Comparison of ENCODE assay signal across 8 mouse cellular contexts in genomic region chr19:57078867-57079605, GRCm38 (mm10).
DNase-seq lines count a peak whose midpoint lies in the region; ATAC-seq and TF ChIP-seq lines count a peak whose summit lies in the region.

No protein-coding gene starts in this region.

- TF ChIP-seq POLR2A in brain, embryonic 14.5 days (IDR thresholded peaks at IDR 0.05; ENCODE audit: borderline replicate concordance, extremely low read depth, insufficient read depth, insufficient read length, poor library complexity, severe bottlenecking), result no peak

- H3K9ac ChIP-seq in heart, embryonic 11.5 days (ENCODE audit: low read depth, low read length), result no peak overlapping the region
- H3K9ac ChIP-seq in midbrain, embryonic 11.5 days (ENCODE audit: low read length), result no peak overlapping the region

- peak; percentile 34; the same call in 1 of the 2 replicates for TF ChIP-seq CTCF in brain, embryonic 14.5 days (IDR thresholded peaks at IDR 0.05; ENCODE audit: borderline replicate concordance, extremely low read depth, insufficient read depth, insufficient read length)

- no peaks in the 10 kb centered on the region for H3K27me3 ChIP-seq in heart, embryonic 11.5 days (ENCODE audit: control insufficient read depth, insufficient read depth, low read length)
- H3K27me3 ChIP-seq in midbrain, embryonic 11.5 days (ENCODE audit: control insufficient read depth, insufficient read depth, low read length), result no peaks in the 10 kb centered on the region

- no peak overlapping the region for H3K4me2 ChIP-seq in heart, embryonic 11.5 days
- H3K4me2 ChIP-seq in midbrain, embryonic 11.5 days, result no peak overlapping the region

- DNase-seq in cerebellum, postnatal 10 days, result peak; percentile 73 to 78
- no peak for DNase-seq in cerebellum, adult 18-20 months
- peak; percentile 70 for DNase-seq in brain, embryonic 14.5 days (ENCODE audit: low read depth)
- peak; percentile 41 to 59 for DNase-seq in kidney, adult 8-10 months
- DNase-seq in midbrain, embryonic 11.5 days (ENCODE audit: low spot score, missing footprints), result peak; percentile 84
- no peak for DNase-seq in thymus, postnatal 0 days (ENCODE audit: low spot score)
- no peak for DNase-seq in cerebellum, adult 9-10 months

- ATAC-seq in heart, embryonic 11.5 days (replicated peaks; ENCODE audit: insufficient number of reproducible peaks, low FRiP score, low TSS enrichment), result no peak
- peak; percentile 42; the same call in 1 of the 2 replicates for ATAC-seq in midbrain, embryonic 11.5 days (ENCODE audit: low FRiP score)

- no peak overlapping the region for H3K4me3 ChIP-seq in heart, embryonic 11.5 days (ENCODE audit: low read depth, low read length)
- no peak overlapping the region for H3K4me3 ChIP-seq in midbrain, embryonic 11.5 days (ENCODE audit: low read depth, low read length)

- 0 out of 2 replicates have a peak overlapping the region, but pooled peaks have one; percentile 35 for H3K27ac ChIP-seq in heart, embryonic 11.5 days (ENCODE audit: low read depth, low read length)
- no peak overlapping the region for H3K27ac ChIP-seq in midbrain, embryonic 11.5 days (ENCODE audit: low read depth, low read length)

- no peaks in the 10 kb centered on the region for H3K9me3 ChIP-seq in heart, embryonic 11.5 days (replicated peaks; ENCODE audit: control insufficient read depth, low read length)
- no peaks in the 10 kb centered on the region for H3K9me3 ChIP-seq in midbrain, embryonic 11.5 days (ENCODE audit: control insufficient read depth, low read length)

- peaks cover 8% of the 10 kb centered on the region for H3K4me1 ChIP-seq in heart, embryonic 11.5 days (ENCODE audit: control insufficient read depth, insufficient read depth, low read length)
- H3K4me1 ChIP-seq in midbrain, embryonic 11.5 days (ENCODE audit: control insufficient read depth, insufficient read depth, low read length), result peaks cover 16% of the 10 kb centered on the region

- WGBS in heart, embryonic 11.5 days (ENCODE audit: insufficient replicate concordance), result 64% methylated on average over 10 of the region's 10 CpGs
- 65% methylated on average over 10 of the region's 10 CpGs for WGBS in midbrain, embryonic 11.5 days

- no peaks in the 10 kb centered on the region; the same call in 1 of the 2 replicates for H3K36me3 ChIP-seq in heart, embryonic 11.5 days (ENCODE audit: control insufficient read depth, insufficient read depth, low read length)
- no peaks in the 10 kb centered on the region for H3K36me3 ChIP-seq in midbrain, embryonic 11.5 days (ENCODE audit: control insufficient read depth, insufficient read depth, low read length)

Comparison
In these comparisons a context has a peak if more than half of its experiments do, and no peak if none do; other contexts are left out.
1. DNase-seq: peak in cerebellum, postnatal 10 days (2 of 2), brain, embryonic 14.5 days (single experiment), kidney, adult 8-10 months (2 of 2) and midbrain, embryonic 11.5 days (single experiment); none in cerebellum, adult 18-20 months (0 of 2), thymus, postnatal 0 days (single experiment) and cerebellum, adult 9-10 months (single experiment).